Mouse (Mus musculus): ENCODE measurements around the gene Ppp2r3c. TPM values are rescaled to one million over a fixed set of nuclear protein-coding genes. Genes with fewer than 3 reads are reported as not detected.
A peak's percentile ranks its signal among the peaks of the same experiment; 100 is the strongest.
"Not testable (repeated sequence)": the region's sequence is repeated elsewhere in the genome, so short reads cannot be mapped to it uniquely, and the experiment has no call there.

Gene Ppp2r3c
- polyA plus RNA-seq, 2 experiments, result 12.4 to 12.5 TPM

DNA sequence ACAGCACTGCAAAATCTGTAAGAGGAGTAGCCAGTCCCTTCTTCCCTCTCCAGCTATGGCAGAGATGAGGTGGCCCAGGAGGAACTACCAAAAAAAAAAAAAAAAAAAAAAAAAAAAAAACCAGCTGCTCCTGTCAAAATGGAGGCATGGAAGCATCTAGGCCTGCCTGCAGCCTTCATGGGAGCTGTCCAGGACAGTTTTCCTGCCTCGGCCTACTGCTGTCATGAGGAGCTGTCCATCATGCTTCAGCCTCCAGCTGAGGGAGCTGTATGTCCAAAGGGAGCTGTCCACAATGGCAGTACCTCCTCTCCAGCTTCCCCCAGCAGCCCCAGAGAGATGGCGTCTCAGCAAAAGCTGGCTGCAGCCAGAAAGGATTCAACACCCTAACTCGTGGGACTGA is 30.6 kb downstream of the Ppp2r3c start:
- 77% methylated on average over 3 of the region's 3 CpGs for WGBS
- Histone ChIP-seq H3K4me2 (replicated peaks; ENCODE audit: low read depth, low read length, severe bottlenecking) (no peak overlapping the region), H3K4me1 (ENCODE audit: control insufficient read depth, insufficient read depth, low read length) (no peaks in the 10 kb centered on the region), H3K36me3 (ENCODE audit: control insufficient read depth, insufficient read depth, low read length) (no peaks in the 10 kb centered on the region), H3K27ac (replicated peaks; ENCODE audit: low read depth, low read length) (no peak overlapping the region), H3K4me3 (replicated peaks; ENCODE audit: low read length) (no peak overlapping the region), H3K9me3 (ENCODE audit: control insufficient read depth, low read length) (no peaks in the 10 kb centered on the region), H3K9ac (ENCODE audit: low read depth, low read length, severe bottlenecking) (no peak overlapping the region), H3K27me3 (ENCODE audit: control insufficient read depth, insufficient read depth, low read length) (no peaks in the 10 kb centered on the region)
- DNase-seq (ENCODE audit: low spot score) (no peak), ATAC-seq (ENCODE audit: low FRiP score, low read depth) (no peak)
- no peak for TF ChIP-seq POLR2A (IDR thresholded peaks at IDR 0.05; ENCODE audit: borderline replicate concordance, extremely low read depth, insufficient read depth, insufficient read length)

DNA sequence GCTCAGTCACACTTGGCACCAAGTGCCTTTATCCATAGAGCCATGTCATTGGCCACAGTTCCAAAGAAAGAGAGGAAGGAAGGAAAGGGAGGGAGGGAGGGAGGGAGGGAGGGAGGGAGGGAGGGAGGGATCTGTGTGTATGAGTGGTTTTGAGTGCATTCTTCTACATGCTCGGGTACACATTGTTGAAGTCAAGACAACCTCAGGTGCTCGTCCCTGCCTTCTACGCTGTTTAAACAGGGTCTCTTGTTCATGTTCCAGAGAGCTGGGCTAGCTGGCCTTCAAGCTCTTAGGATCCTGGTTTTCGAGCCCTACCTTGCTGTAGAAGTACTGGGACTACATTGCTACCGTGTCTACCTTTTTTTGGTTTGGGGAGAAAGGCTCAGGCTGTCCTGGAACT is 39.4 kb downstream of the Ppp2r3c start:
- H3K4me2 ChIP-seq (replicated peaks; ENCODE audit: low read depth, low read length, severe bottlenecking); H3K27me3 ChIP-seq (ENCODE audit: control insufficient read depth, insufficient read depth, low read length); H3K4me3 ChIP-seq (replicated peaks; ENCODE audit: low read length); H3K36me3 ChIP-seq (ENCODE audit: control insufficient read depth, insufficient read depth, low read length); H3K27ac ChIP-seq (replicated peaks; ENCODE audit: low read depth, low read length); ATAC-seq (ENCODE audit: low FRiP score, low read depth); DNase-seq (ENCODE audit: low spot score); H3K9ac ChIP-seq (ENCODE audit: low read depth, low read length, severe bottlenecking); H3K4me1 ChIP-seq (ENCODE audit: control insufficient read depth, insufficient read depth, low read length); H3K9me3 ChIP-seq (ENCODE audit: control insufficient read depth, low read length): not testable (repeated sequence)
- WGBS, result no CpG with 5 or more reads among the region's 5 CpGs

GRCm38 (mm10) chr12:55261950-55262349 is 40.8 kb downstream of the Ppp2r3c start:
- ATAC-seq (ENCODE audit: low FRiP score, low read depth), result not testable (repeated sequence)
- no CpG with 5 or more reads among the region's 8 CpGs for WGBS

GRCm38 (mm10) chr12:55242243-55242642 is 60.6 kb downstream of the Ppp2r3c start:
- not testable (repeated sequence) for H3K9ac ChIP-seq (ENCODE audit: low read depth, low read length, severe bottlenecking)
- no CpG with 5 or more reads among the region's 8 CpGs for whole genome bisulfite sequencing

More at GRCm38 (mm10) chr12:55261950-55262349, 40.8 kb downstream of the Ppp2r3c start:
- H3K36me3 ChIP-seq (ENCODE audit: control insufficient read depth, insufficient read depth, low read length), result peaks cover 20% of the 10 kb centered on the region
- not testable (repeated sequence) for H3K9me3 ChIP-seq (ENCODE audit: control insufficient read depth, low read length); H3K27me3 ChIP-seq (ENCODE audit: control insufficient read depth, insufficient read depth, low read length); H3K4me1 ChIP-seq (ENCODE audit: control insufficient read depth, insufficient read depth, low read length); H3K27ac ChIP-seq (replicated peaks; ENCODE audit: low read depth, low read length); H3K9ac ChIP-seq (ENCODE audit: low read depth, low read length, severe bottlenecking); H3K4me3 ChIP-seq (replicated peaks; ENCODE audit: low read length); DNase-seq (ENCODE audit: low spot score); H3K4me2 ChIP-seq (replicated peaks; ENCODE audit: low read depth, low read length, severe bottlenecking)

GRCm38 (mm10) chr12:55230520-55230861 is 72.3 kb downstream of the Ppp2r3c start:
- not testable (repeated sequence) for H3K27me3 ChIP-seq (ENCODE audit: control insufficient read depth, insufficient read depth, low read length); DNase-seq (ENCODE audit: low spot score); H3K9me3 ChIP-seq (ENCODE audit: control insufficient read depth, low read length); H3K4me1 ChIP-seq (ENCODE audit: control insufficient read depth, insufficient read depth, low read length); H3K9ac ChIP-seq (ENCODE audit: low read depth, low read length, severe bottlenecking); H3K4me2 ChIP-seq (replicated peaks; ENCODE audit: low read depth, low read length, severe bottlenecking); H3K36me3 ChIP-seq (ENCODE audit: control insufficient read depth, insufficient read depth, low read length); H3K27ac ChIP-seq (replicated peaks; ENCODE audit: low read depth, low read length)
- H3K4me3 ChIP-seq (replicated peaks; ENCODE audit: low read length), result peak overlapping the region; percentile 32
- ATAC-seq (ENCODE audit: low FRiP score, low read depth), result peak; percentile 32
- WGBS, result under 1% methylated on average over 10 of the region's 25 CpGs

More at GRCm38 (mm10) chr12:55242243-55242642, 60.6 kb downstream of the Ppp2r3c start:
- not testable (repeated sequence) for H3K4me3 ChIP-seq (replicated peaks; ENCODE audit: low read length); H3K4me1 ChIP-seq (ENCODE audit: control insufficient read depth, insufficient read depth, low read length); H3K36me3 ChIP-seq (ENCODE audit: control insufficient read depth, insufficient read depth, low read length); DNase-seq (ENCODE audit: low spot score); H3K9me3 ChIP-seq (ENCODE audit: control insufficient read depth, low read length); H3K27ac ChIP-seq (replicated peaks; ENCODE audit: low read depth, low read length); H3K4me2 ChIP-seq (replicated peaks; ENCODE audit: low read depth, low read length, severe bottlenecking); H3K27me3 ChIP-seq (ENCODE audit: control insufficient read depth, insufficient read depth, low read length); ATAC-seq (ENCODE audit: low FRiP score, low read depth)

GRCm38 (mm10) chr12:55229626-55230519 is 72.9 kb downstream of the Ppp2r3c start, which contains the start of gene Srp54c:
Gene Srp54c, plus strand, starts transcription at chr12:55230168.
- H3K9me3 ChIP-seq (ENCODE audit: control insufficient read depth, low read length); H3K9ac ChIP-seq (ENCODE audit: low read depth, low read length, severe bottlenecking); H3K36me3 ChIP-seq (ENCODE audit: control insufficient read depth, insufficient read depth, low read length); H3K27ac ChIP-seq (replicated peaks; ENCODE audit: low read depth, low read length); H3K4me2 ChIP-seq (replicated peaks; ENCODE audit: low read depth, low read length, severe bottlenecking); H3K27me3 ChIP-seq (ENCODE audit: control insufficient read depth, insufficient read depth, low read length); H3K4me1 ChIP-seq (ENCODE audit: control insufficient read depth, insufficient read depth, low read length); DNase-seq (ENCODE audit: low spot score): not testable (repeated sequence)
- H3K4me3 ChIP-seq (replicated peaks; ENCODE audit: low read length), result peak within 1 kb of the TSS; percentile 32
- ATAC-seq (ENCODE audit: low FRiP score, low read depth), result peak; percentile 98
- WGBS, result no CpG with 5 or more reads among the region's 57 CpGs

Other genes with a start within 250 kb of the Ppp2r3c start
- 31.1 and 31.8 TPM in 2 replicates for gene 2700097O09Rik, start 222.9 kb downstream of the Ppp2r3c start, polyA plus RNA-seq (2012; rRNA removed)
- gene 2700097O09Rik, start 222.9 kb downstream of the Ppp2r3c start, polyA plus RNA-seq (2014; fragmentation: Nextera tagmentation; extraction: Ambion mirVana), result 28.3 and 32.0 TPM in 2 replicates
- 25.7 and 51.6 TPM in 2 replicates for gene Srp54a, start 222.7 kb downstream of the Ppp2r3c start, polyA plus RNA-seq (2012; rRNA removed)
- 180 and 184 TPM in 2 replicates for gene Srp54a, start 222.7 kb downstream of the Ppp2r3c start, polyA plus RNA-seq (2014; fragmentation: Nextera tagmentation; extraction: Ambion mirVana)
- gene Fam177a, start 178.5 kb downstream of the Ppp2r3c start, polyA plus RNA-seq (2012; rRNA removed), result 9.0 and 9.5 TPM in 2 replicates
- gene Fam177a, start 178.5 kb downstream of the Ppp2r3c start, polyA plus RNA-seq (2014; fragmentation: Nextera tagmentation; extraction: Ambion mirVana), result 17.5 and 25.3 TPM in 2 replicates
- 33.0 and 45.6 TPM in 2 replicates for gene Srp54b, start 147.9 kb downstream of the Ppp2r3c start, polyA plus RNA-seq (2012; rRNA removed)
- 63.2 and 70.7 TPM in 2 replicates for gene Srp54b, start 147.9 kb downstream of the Ppp2r3c start, polyA plus RNA-seq (2014; fragmentation: Nextera tagmentation; extraction: Ambion mirVana)
- gene 1700047I17Rik2, start 103.4 kb downstream of the Ppp2r3c start, polyA plus RNA-seq (2012; rRNA removed), result not detected in 2 replicates
- gene 1700047I17Rik2, start 103.4 kb downstream of the Ppp2r3c start, polyA plus RNA-seq (2014; fragmentation: Nextera tagmentation; extraction: Ambion mirVana), result 4.3 TPM in 1 of 2 replicates, not detected in the other
- gene Srp54c, start 72.8 kb downstream of the Ppp2r3c start, polyA plus RNA-seq (2012; rRNA removed), result 36.6 and 55.5 TPM in 2 replicates
- gene Srp54c, start 72.8 kb downstream of the Ppp2r3c start, polyA plus RNA-seq (2014; fragmentation: Nextera tagmentation; extraction: Ambion mirVana), result 77.8 and 84.3 TPM in 2 replicates
- 10.2 and 12.6 TPM in 2 replicates for gene 1110008L16Rik, start 3.4 kb downstream of the Ppp2r3c start, polyA plus RNA-seq (2012; rRNA removed)
- 10.5 and 13.6 TPM in 2 replicates for gene 1110008L16Rik, start 3.4 kb downstream of the Ppp2r3c start, polyA plus RNA-seq (2014; fragmentation: Nextera tagmentation; extraction: Ambion mirVana)
- gene Psma6, start 81.2 kb upstream of the Ppp2r3c start, polyA plus RNA-seq (2012; rRNA removed), result 140 and 167 TPM in 2 replicates
- 416 and 425 TPM in 2 replicates for gene Psma6, start 81.2 kb upstream of the Ppp2r3c start, polyA plus RNA-seq (2014; fragmentation: Nextera tagmentation; extraction: Ambion mirVana)
- gene Nfkbia, start 189.6 kb upstream of the Ppp2r3c start, polyA plus RNA-seq (2012; rRNA removed), result 76.0 and 110 TPM in 2 replicates
- gene Nfkbia, start 189.6 kb upstream of the Ppp2r3c start, polyA plus RNA-seq (2014; fragmentation: Nextera tagmentation; extraction: Ambion mirVana), result 111 and 123 TPM in 2 replicates